Mouse (Mus musculus): ENCODE results near the gene Lcp1. TPM values are rescaled to one million over a fixed set of nuclear protein-coding genes. Genes with fewer than 3 reads are reported as not detected.

Gene Lcp1
- polyA plus RNA-seq, 1 experiment from 2014 or later = 28.9 TPM

- WGBS = 65% methylated on average over 1 of the region's 1 CpGs
- ATAC-seq (ENCODE audit: low FRiP score, low TSS enrichment) = no peak
- TF ChIP-seq EP300 (optimal IDR thresholded peaks at IDR 0.05) (no peak), CTCF (IDR thresholded peaks at IDR 0.05; ENCODE audit: low read depth) (no peak)
Measured at GRCm38 (mm10) chr14:75170546-75170945, 39.6 kb downstream of the Lcp1 start.

DNA sequence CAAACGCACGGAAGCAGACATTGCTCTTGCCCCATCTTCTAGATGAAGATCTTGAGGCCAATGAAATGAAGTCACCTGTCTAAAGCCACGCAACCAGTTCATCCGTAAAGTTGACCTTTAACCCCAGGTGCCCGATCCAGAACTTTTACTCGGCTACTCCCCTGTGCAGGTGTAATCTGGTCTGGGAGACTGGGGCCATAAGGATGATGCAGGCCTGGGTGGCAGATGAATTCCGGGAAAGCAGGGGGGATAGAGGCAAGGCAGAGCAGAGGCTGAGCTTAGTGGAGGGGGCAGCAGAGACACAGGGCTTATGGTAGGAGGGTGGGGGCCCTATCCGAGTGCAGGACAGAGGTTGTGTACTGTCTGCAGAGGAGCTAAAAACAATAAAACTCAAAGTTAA, 43.4 kb downstream of the Lcp1 start:
- DNase-seq (ENCODE audit: low spot score) = no peak
- WGBS = 74% methylated on average over 8 of the region's 8 CpGs
- H3K27ac ChIP-seq (replicated peaks) = no peak overlapping the region
- no peaks in the 10 kb centered on the region for H3K27me3 ChIP-seq (ENCODE audit: control insufficient read depth, insufficient read depth, low read length)
- no peaks in the 10 kb centered on the region for H3K36me3 ChIP-seq (ENCODE audit: control insufficient read depth, insufficient read depth, low read length)
- H3K4me2 ChIP-seq (replicated peaks; ENCODE audit: low read depth) = no peak overlapping the region
- no peak overlapping the region for H3K4me3 ChIP-seq (ENCODE audit: low read depth, low read length)
- H3K4me1 ChIP-seq (replicated peaks; ENCODE audit: control insufficient read depth, insufficient read depth) = 0 out of 2 replicates have a peak, but pooled peaks cover 2% of the 10 kb centered on the region
- no peaks in the 10 kb centered on the region for H3K9me3 ChIP-seq (ENCODE audit: control insufficient read depth, low read length)
- H3K9ac ChIP-seq (ENCODE audit: low read length) = no peak overlapping the region
- no peak for ATAC-seq (ENCODE audit: low FRiP score, low TSS enrichment)
- TF ChIP-seq CTCF (IDR thresholded peaks at IDR 0.05; ENCODE audit: low read depth) (no peak), EP300 (optimal IDR thresholded peaks at IDR 0.05) (no peak)

More at GRCm38 (mm10) chr14:75170546-75170945, 39.6 kb downstream of the Lcp1 start:
- H3K9me3 ChIP-seq (ENCODE audit: control insufficient read depth, low read length) = no peaks in the 10 kb centered on the region
- no peak overlapping the region for H3K4me2 ChIP-seq (replicated peaks; ENCODE audit: low read depth)
- no peak for DNase-seq (ENCODE audit: low spot score)
- no peak overlapping the region for H3K4me3 ChIP-seq (ENCODE audit: low read depth, low read length)
- H3K36me3 ChIP-seq (ENCODE audit: control insufficient read depth, insufficient read depth, low read length) = no peaks in the 10 kb centered on the region
- no peak overlapping the region for H3K9ac ChIP-seq (ENCODE audit: low read length)
- H3K27ac ChIP-seq (replicated peaks) = no peak overlapping the region
- H3K4me1 ChIP-seq (replicated peaks; ENCODE audit: control insufficient read depth, insufficient read depth) = no peaks in the 10 kb centered on the region
- no peaks in the 10 kb centered on the region for H3K27me3 ChIP-seq (ENCODE audit: control insufficient read depth, insufficient read depth, low read length)

- no peak for ATAC-seq (ENCODE audit: low FRiP score, low TSS enrichment)
- no peak for TF ChIP-seq CTCF (IDR thresholded peaks at IDR 0.05; ENCODE audit: low read depth)
- 82% methylated on average over 9 of the region's 9 CpGs for WGBS
Measured at GRCm38 (mm10) chr14:75174731-75175555, 44.0 kb downstream of the Lcp1 start.

GRCm38 (mm10) chr14:75175781-75176180, 44.9 kb downstream of the Lcp1 start:
- no peak overlapping the region for H3K9ac ChIP-seq (ENCODE audit: low read length)
- 0 out of 2 replicates have a peak overlapping the region, but pooled peaks have one; percentile 2 for H3K27ac ChIP-seq (replicated peaks)
- DNase-seq (ENCODE audit: low spot score) (no peak), ATAC-seq (ENCODE audit: low FRiP score, low TSS enrichment) (no peak)
- no peak overlapping the region for H3K4me3 ChIP-seq (ENCODE audit: low read depth, low read length)
- no peak overlapping the region for H3K4me2 ChIP-seq (replicated peaks; ENCODE audit: low read depth)
- 67% methylated on average over 7 of the region's 7 CpGs for whole genome bisulfite sequencing
- H3K36me3 ChIP-seq (ENCODE audit: control insufficient read depth, insufficient read depth, low read length) = no peaks in the 10 kb centered on the region
- H3K9me3 ChIP-seq (ENCODE audit: control insufficient read depth, low read length) = no peaks in the 10 kb centered on the region
- 0 out of 2 replicates have a peak, but pooled peaks cover 2% of the 10 kb centered on the region for H3K4me1 ChIP-seq (replicated peaks; ENCODE audit: control insufficient read depth, insufficient read depth)
- no peak for TF ChIP-seq CTCF (IDR thresholded peaks at IDR 0.05; ENCODE audit: low read depth)
- no peak for TF ChIP-seq EP300 (optimal IDR thresholded peaks at IDR 0.05)
- no peaks in the 10 kb centered on the region for H3K27me3 ChIP-seq (ENCODE audit: control insufficient read depth, insufficient read depth, low read length)

More at GRCm38 (mm10) chr14:75174731-75175555, 44.0 kb downstream of the Lcp1 start:
- Histone ChIP-seq H3K4me2 (replicated peaks; ENCODE audit: low read depth) (no peak overlapping the region), H3K9ac (ENCODE audit: low read length) (no peak overlapping the region), H3K4me1 (replicated peaks; ENCODE audit: control insufficient read depth, insufficient read depth) (0 out of 2 replicates have a peak, but pooled peaks cover 2% of the 10 kb centered on the region), H3K27ac (replicated peaks) (no peak overlapping the region), H3K27me3 (ENCODE audit: control insufficient read depth, insufficient read depth, low read length) (no peaks in the 10 kb centered on the region), H3K36me3 (ENCODE audit: control insufficient read depth, insufficient read depth, low read length) (no peaks in the 10 kb centered on the region), H3K4me3 (ENCODE audit: low read depth, low read length) (no peak overlapping the region), H3K9me3 (ENCODE audit: control insufficient read depth, low read length) (no peaks in the 10 kb centered on the region)
- no peak for DNase-seq (ENCODE audit: low spot score)

DNA sequence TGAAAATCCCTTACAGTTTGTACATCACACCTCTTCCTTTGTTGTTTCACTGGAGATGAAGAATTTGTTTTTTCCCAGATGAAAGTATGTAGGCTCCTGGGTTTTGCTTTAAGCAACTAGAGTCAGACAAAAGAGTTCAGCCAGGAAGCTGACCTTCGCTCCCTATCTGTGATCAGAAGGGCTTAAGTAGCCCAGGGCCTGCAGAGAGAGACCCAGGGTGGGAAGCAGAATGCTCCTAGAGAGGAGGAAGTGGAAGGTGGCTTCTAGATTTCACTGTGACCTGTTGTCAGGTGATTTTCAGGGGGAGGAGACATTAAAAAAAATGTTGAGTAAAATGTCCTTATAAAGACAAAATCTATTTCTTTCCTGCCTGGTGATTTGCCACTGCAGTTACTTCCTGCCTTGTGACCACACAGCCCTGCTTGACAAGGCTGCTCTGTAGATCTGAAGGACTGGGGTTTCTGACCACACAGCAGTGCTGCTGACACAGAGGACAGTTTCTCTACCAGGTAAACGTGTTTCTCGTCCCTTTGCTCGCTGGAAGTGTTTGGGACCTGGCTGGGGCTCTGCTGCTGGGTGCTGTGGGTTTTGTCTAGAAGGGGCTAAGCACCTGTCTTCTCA, 45.6 kb downstream of the Lcp1 start:
- no peaks in the 10 kb centered on the region for H3K36me3 ChIP-seq (ENCODE audit: control insufficient read depth, insufficient read depth, low read length)
- no peaks in the 10 kb centered on the region for H3K27me3 ChIP-seq (ENCODE audit: control insufficient read depth, insufficient read depth, low read length)
- H3K4me2 ChIP-seq (replicated peaks; ENCODE audit: low read depth) = no peak overlapping the region
- 0 out of 2 replicates have a peak, but pooled peaks cover 2% of the 10 kb centered on the region for H3K4me1 ChIP-seq (replicated peaks; ENCODE audit: control insufficient read depth, insufficient read depth)
- ATAC-seq (ENCODE audit: low FRiP score, low TSS enrichment) (peak; percentile 64; the same call in 1 of the 2 replicates), DNase-seq (ENCODE audit: low spot score) (no peak)
- H3K9ac ChIP-seq (ENCODE audit: low read length) = no peak overlapping the region
- TF ChIP-seq EP300 (optimal IDR thresholded peaks at IDR 0.05) = no peak
- TF ChIP-seq CTCF (IDR thresholded peaks at IDR 0.05; ENCODE audit: low read depth) = no peak
- H3K27ac ChIP-seq (replicated peaks) = 0 out of 2 replicates have a peak overlapping the region, but pooled peaks have one; percentile 20
- no peaks in the 10 kb centered on the region for H3K9me3 ChIP-seq (ENCODE audit: control insufficient read depth, low read length)
- WGBS = 34% methylated on average over 4 of the region's 4 CpGs
- no peak overlapping the region for H3K4me3 ChIP-seq (ENCODE audit: low read depth, low read length)

All from stomach, postnatal 0 days (tissue).